In genomic region chr11:35156676-35157075, GRCm38 (mm10) we compare ENCODE assay signal across 23 mouse cellular contexts. TPM values are rescaled to one million over a fixed set of nuclear protein-coding genes. Genes with fewer than 3 reads are reported as not detected.
DNase-seq lines count a peak whose midpoint lies in the region; ATAC-seq and TF ChIP-seq lines count a peak whose summit lies in the region.
"Had no signal": no experiment of that assay in that cellular context is flagged by ENCODE, and none has a peak within 500 bp of the region (broad histone marks: within the 10 kb centered on the region; RNA-seq: fewer than 3 reads in every experiment).

No protein-coding gene starts in this region.

- H3K4me2 ChIP-seq in embryonic facial prominence, embryonic 13.5 days = no peak overlapping the region
- no peak overlapping the region for H3K4me2 ChIP-seq in neural tube, embryonic 15.5 days
- H3K4me2 ChIP-seq: heart, embryonic 11.5 days; heart, embryonic 15.5 days; hindbrain, embryonic 13.5 days; intestine, embryonic 15.5 days had no signal

- peaks cover 73% of the 10 kb centered on the region for H3K4me1 ChIP-seq in embryonic facial prominence, embryonic 13.5 days
- peaks cover 3% of the 10 kb centered on the region for H3K4me1 ChIP-seq in neural tube, embryonic 15.5 days
- H3K4me1 ChIP-seq: intestine, embryonic 15.5 days had no signal

- H3K9me3 ChIP-seq in embryonic facial prominence, embryonic 13.5 days = no peaks in the 10 kb centered on the region
- no peaks in the 10 kb centered on the region for H3K9me3 ChIP-seq in neural tube, embryonic 15.5 days (replicated peaks)
- H3K9me3 ChIP-seq: heart, embryonic 15.5 days; hindbrain, embryonic 13.5 days; intestine, embryonic 15.5 days had no signal

- H3K27me3 ChIP-seq in embryonic facial prominence, embryonic 13.5 days = no peaks in the 10 kb centered on the region
- H3K27me3 ChIP-seq in neural tube, embryonic 15.5 days (replicated peaks) = peaks cover 20% of the 10 kb centered on the region
- H3K27me3 ChIP-seq: CH12.LX; heart, embryonic 15.5 days; intestine, embryonic 15.5 days had no signal

- intact Hi-C loops in gastrocnemius, adult 2 months (cut with DNase I) = no loop called here

- H3K36me3 ChIP-seq in embryonic facial prominence, embryonic 13.5 days = no peaks in the 10 kb centered on the region
- no peaks in the 10 kb centered on the region for H3K36me3 ChIP-seq in neural tube, embryonic 15.5 days
- H3K36me3 ChIP-seq: heart, embryonic 15.5 days; hindbrain, embryonic 13.5 days; intestine, embryonic 15.5 days had no signal

- no peak overlapping the region for H3K9ac ChIP-seq in embryonic facial prominence, embryonic 13.5 days
- H3K9ac ChIP-seq in neural tube, embryonic 15.5 days (replicated peaks) = no peak overlapping the region
- H3K9ac ChIP-seq: heart, embryonic 15.5 days; hindbrain, embryonic 13.5 days; intestine, embryonic 15.5 days had no signal

- ATAC-seq in embryonic facial prominence, embryonic 13.5 days (ENCODE audit: insufficient number of reproducible peaks, insufficient read depth, low FRiP score, low TSS enrichment, low read depth) = no peak; the same call in 1 of the 2 replicates
- no peak for ATAC-seq in neural tube, embryonic 15.5 days (ENCODE audit: low FRiP score)
- ATAC-seq: forebrain, embryonic 16.5 days; intestine, embryonic 15.5 days had no signal

- H3K4me3 ChIP-seq in gastrocnemius, adult 2 months = no peak overlapping the region
- no peak overlapping the region for H3K4me3 ChIP-seq in embryonic facial prominence, embryonic 13.5 days
- no peak overlapping the region for H3K4me3 ChIP-seq in neural tube, embryonic 15.5 days (replicated peaks)
- H3K4me3 ChIP-seq: heart, adult 2 months; heart, embryonic 15.5 days; hindbrain, embryonic 13.5 days; intestine, embryonic 15.5 days had no signal

- H3K27ac ChIP-seq in gastrocnemius, adult 2 months = no peak overlapping the region
- H3K27ac ChIP-seq in embryonic facial prominence, embryonic 13.5 days = peak overlapping the region; percentile 44
- H3K27ac ChIP-seq in neural tube, embryonic 15.5 days (replicated peaks) = no peak overlapping the region
- H3K27ac ChIP-seq: heart, adult 2 months; heart, embryonic 15.5 days; hindbrain, embryonic 13.5 days; intestine, embryonic 15.5 days had no signal

- 29% methylated on average over 5 of the region's 5 CpGs for WGBS in embryonic facial prominence, embryonic 13.5 days
- WGBS in neural tube, embryonic 15.5 days = 92% methylated on average over 5 of the region's 5 CpGs

- no peak for TF ChIP-seq CTCF in gastrocnemius, adult 2 months (IDR thresholded peaks at IDR 0.05)

- DNase-seq in gastrocnemius, adult 18-20 months (ENCODE audit: low spot score) = peak; percentile 18
- DNase-seq in gastrocnemius, adult 2 months = no peak
- DNase-seq in fat pad, adult 2 months (ENCODE audit: extremely low read depth, low read depth, low spot score) = peak; percentile 49
- DNase-seq in skeletal muscle tissue, adult 2 months (ENCODE audit: low read depth, low spot score) = peak; percentile 10
- no peak for DNase-seq in thymus, postnatal 10 days (ENCODE audit: low spot score in 2 of 2)
- no peak for DNase-seq in heart, adult 11 months
- DNase-seq: adrenal gland, postnatal 14 days; cerebellum, adult 11-12 months; cerebellum, adult 9-10 months; cerebellum, postnatal 25 days; gastrocnemius, postnatal 36 days; heart, adult 2 months; heart, postnatal 14 days; kidney, adult 18-20 months had no signal

RNA-seq across cellular contexts. Expression of gene Slit3, which starts 35.7 kb away (rescaled TPM):
- 1 to 10 TPM; 7.9 to 9.0 TPM for total RNA-seq in gastrocnemius, adult 18-20 months (2021)
- 10 to 100 TPM in 1 of 2 experiments, 1 to 10 TPM in 1; 9.2 to 10.9 TPM for total RNA-seq in gastrocnemius, adult 2 months (2021)
- polyA plus RNA-seq in embryonic facial prominence, embryonic 13.5 days (2015; fragmentation: Nextera tagmentation; extraction: Ambion mirVana) = 28.0 and 37.4 TPM in 2 replicates
- polyA plus RNA-seq in neural tube, embryonic 15.5 days (2015; fragmentation: Nextera tagmentation; extraction: Ambion mirVana) = 20.6 and 26.2 TPM in 2 replicates
- total RNA-seq: hematopoietic stem cell, adult 5-6 weeks had no signal

Comparison
In these comparisons a context has a peak if more than half of its experiments do, and no peak if none do; other contexts are left out.
1. DNase-seq: peak in gastrocnemius, adult 18-20 months (single experiment), fat pad, adult 2 months (single experiment) and skeletal muscle tissue, adult 2 months (single experiment); none in gastrocnemius, adult 2 months (single experiment), thymus, postnatal 10 days (0 of 2) and heart, adult 11 months (single experiment).